Mouse (Mus musculus): ENCODE data around the gene Cox10. TPM values are rescaled to one million over a fixed set of nuclear protein-coding genes. Genes with fewer than 3 reads are reported as not detected.

Gene Cox10
- polyA plus RNA-seq, 1 experiment from 2014 or later: 31.2 TPM

GRCm38 (mm10) chr11:63968388-63969035 lies 110.8 kb downstream of the Cox10 start:
- H3K36me3 ChIP-seq (replicated peaks): peaks cover 23% of the 10 kb centered on the region
- H3K27me3 ChIP-seq (replicated peaks; ENCODE audit: low read depth, poor library complexity, severe bottlenecking): no peaks in the 10 kb centered on the region; the same call in 1 of the 2 replicates
- WGBS: 43% methylated on average over 3 of the region's 3 CpGs
- DNase-seq (ENCODE audit: low spot score): no peak
- peaks cover 41% of the 10 kb centered on the region for H3K4me1 ChIP-seq
- no peaks in the 10 kb centered on the region for H3K9me3 ChIP-seq
- H3K4me3 ChIP-seq: no peak overlapping the region
- H3K27ac ChIP-seq (replicated peaks): no peak overlapping the region; the same call in 1 of the 2 replicates

DNA sequence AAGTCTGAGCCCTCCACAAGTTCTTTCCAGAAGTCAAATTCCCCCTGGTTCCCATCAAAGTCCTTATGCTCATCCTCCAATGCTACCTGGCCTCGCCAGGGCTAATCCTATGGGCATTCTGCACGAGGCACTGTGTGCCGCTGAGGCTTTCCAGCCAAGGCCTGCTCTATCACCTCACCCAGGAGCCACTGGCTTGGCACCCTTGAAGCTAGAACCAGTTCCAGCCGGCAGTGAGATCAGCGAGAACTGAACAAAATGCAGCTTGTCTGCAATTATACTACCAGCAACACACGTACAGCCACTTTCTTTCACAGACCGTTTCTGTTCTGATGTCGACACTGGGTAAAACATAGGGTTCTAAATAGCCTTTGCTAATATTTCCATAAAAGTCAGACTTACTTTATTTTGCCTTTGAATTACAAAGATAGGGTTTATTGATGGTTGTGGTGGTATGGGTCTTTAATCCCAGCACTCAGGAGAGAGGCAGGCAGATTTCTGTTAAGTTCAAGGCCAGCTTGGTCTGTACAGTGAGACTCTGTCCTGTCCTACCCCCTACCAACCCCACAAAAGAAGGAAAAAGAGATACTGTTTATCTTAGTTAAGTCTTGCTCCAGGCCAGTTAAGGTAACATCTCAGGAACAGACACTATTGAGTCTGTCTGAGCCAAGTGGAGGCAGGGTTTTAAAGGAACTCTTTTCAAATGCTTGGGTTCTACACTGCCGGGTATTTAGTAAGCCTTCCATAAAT lies 111.5 kb downstream of the Cox10 start:
- Histone ChIP-seq H3K36me3 (replicated peaks) (peaks cover 25% of the 10 kb centered on the region), H3K27ac (replicated peaks) (no peak overlapping the region), H3K27me3 (replicated peaks; ENCODE audit: low read depth, poor library complexity, severe bottlenecking) (no peaks in the 10 kb centered on the region; the same call in 1 of the 2 replicates), H3K4me1 (peaks cover 41% of the 10 kb centered on the region), H3K9me3 (no peaks in the 10 kb centered on the region), H3K4me3 (no peak overlapping the region)
- no peak for DNase-seq (ENCODE audit: low spot score)
- WGBS: 82% methylated on average over 9 of the region's 9 CpGs

GRCm38 (mm10) chr11:63965437-63965836 lies 113.8 kb downstream of the Cox10 start:
- H3K4me1 ChIP-seq: peaks cover 41% of the 10 kb centered on the region
- H3K27ac ChIP-seq (replicated peaks): no peak overlapping the region
- H3K9me3 ChIP-seq: no peaks in the 10 kb centered on the region
- peaks cover 18% of the 10 kb centered on the region for H3K36me3 ChIP-seq (replicated peaks)
- no peak overlapping the region for H3K4me3 ChIP-seq
- H3K27me3 ChIP-seq (replicated peaks; ENCODE audit: low read depth, poor library complexity, severe bottlenecking): no peaks in the 10 kb centered on the region; the same call in 1 of the 2 replicates
- DNase-seq (ENCODE audit: low spot score): no peak
- 82% methylated on average over 5 of the region's 5 CpGs for WGBS

DNA sequence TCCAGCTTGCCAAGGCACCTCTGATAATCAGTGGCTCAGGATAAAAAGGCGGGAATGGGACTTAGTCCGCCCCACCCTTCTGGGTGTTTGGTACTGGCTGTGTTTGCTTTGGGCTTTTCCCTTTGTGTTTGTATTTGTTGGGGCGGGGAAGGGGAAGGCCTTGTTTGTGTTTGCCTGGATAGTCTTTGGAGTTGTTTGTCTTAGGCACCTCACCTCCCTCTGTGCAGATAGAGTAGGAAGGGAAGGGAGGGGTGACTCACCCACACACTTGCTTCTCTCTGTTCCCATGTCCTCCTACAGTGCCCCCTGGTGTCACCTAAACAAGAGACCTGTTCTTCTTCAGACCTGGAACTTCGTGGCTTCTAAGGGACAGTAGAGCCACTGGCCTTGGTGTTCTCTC lies 122.1 kb downstream of the Cox10 start:
- H3K4me3 ChIP-seq: no peak overlapping the region
- peaks cover 26% of the 10 kb centered on the region for H3K4me1 ChIP-seq
- H3K27me3 ChIP-seq (replicated peaks; ENCODE audit: low read depth, poor library complexity, severe bottlenecking): peaks cover 59% of the 10 kb centered on the region
- peak overlapping the region; percentile 48; the same call in 1 of the 2 replicates for H3K27ac ChIP-seq (replicated peaks)
- no peaks in the 10 kb centered on the region for H3K36me3 ChIP-seq (replicated peaks)
- DNase-seq (ENCODE audit: low spot score): no peak
- H3K9me3 ChIP-seq: no peaks in the 10 kb centered on the region
- WGBS: 31% methylated on average over 4 of the region's 4 CpGs

GRCm38 (mm10) chr11:63956748-63957147 lies 122.5 kb downstream of the Cox10 start:
- Histone ChIP-seq H3K36me3 (replicated peaks) (no peaks in the 10 kb centered on the region), H3K4me1 (peaks cover 30% of the 10 kb centered on the region), H3K9me3 (no peaks in the 10 kb centered on the region), H3K27ac (replicated peaks) (peak overlapping the region; percentile 48; the same call in 1 of the 2 replicates), H3K4me3 (no peak overlapping the region), H3K27me3 (replicated peaks; ENCODE audit: low read depth, poor library complexity, severe bottlenecking) (peaks cover 61% of the 10 kb centered on the region)
- DNase-seq (ENCODE audit: low spot score): no peak
- WGBS: 25% methylated on average over 7 of the region's 7 CpGs

- Histone ChIP-seq H3K36me3 (replicated peaks) (no peaks in the 10 kb centered on the region), H3K9me3 (no peaks in the 10 kb centered on the region), H3K4me3 (no peak overlapping the region), H3K4me1 (peaks cover 37% of the 10 kb centered on the region), H3K27me3 (replicated peaks; ENCODE audit: low read depth, poor library complexity, severe bottlenecking) (peaks cover 87% of the 10 kb centered on the region), H3K27ac (replicated peaks) (no peak overlapping the region)
- WGBS: 88% methylated on average over 2 of the region's 2 CpGs
- no peak for DNase-seq (ENCODE audit: low spot score)
Observed at GRCm38 (mm10) chr11:63953887-63954286, 125.4 kb downstream of the Cox10 start.

- peaks cover 37% of the 10 kb centered on the region for H3K4me1 ChIP-seq
- no peak overlapping the region for H3K27ac ChIP-seq (replicated peaks)
Observed at GRCm38 (mm10) chr11:63952743-63953191, 126.5 kb downstream of the Cox10 start.

DNA sequence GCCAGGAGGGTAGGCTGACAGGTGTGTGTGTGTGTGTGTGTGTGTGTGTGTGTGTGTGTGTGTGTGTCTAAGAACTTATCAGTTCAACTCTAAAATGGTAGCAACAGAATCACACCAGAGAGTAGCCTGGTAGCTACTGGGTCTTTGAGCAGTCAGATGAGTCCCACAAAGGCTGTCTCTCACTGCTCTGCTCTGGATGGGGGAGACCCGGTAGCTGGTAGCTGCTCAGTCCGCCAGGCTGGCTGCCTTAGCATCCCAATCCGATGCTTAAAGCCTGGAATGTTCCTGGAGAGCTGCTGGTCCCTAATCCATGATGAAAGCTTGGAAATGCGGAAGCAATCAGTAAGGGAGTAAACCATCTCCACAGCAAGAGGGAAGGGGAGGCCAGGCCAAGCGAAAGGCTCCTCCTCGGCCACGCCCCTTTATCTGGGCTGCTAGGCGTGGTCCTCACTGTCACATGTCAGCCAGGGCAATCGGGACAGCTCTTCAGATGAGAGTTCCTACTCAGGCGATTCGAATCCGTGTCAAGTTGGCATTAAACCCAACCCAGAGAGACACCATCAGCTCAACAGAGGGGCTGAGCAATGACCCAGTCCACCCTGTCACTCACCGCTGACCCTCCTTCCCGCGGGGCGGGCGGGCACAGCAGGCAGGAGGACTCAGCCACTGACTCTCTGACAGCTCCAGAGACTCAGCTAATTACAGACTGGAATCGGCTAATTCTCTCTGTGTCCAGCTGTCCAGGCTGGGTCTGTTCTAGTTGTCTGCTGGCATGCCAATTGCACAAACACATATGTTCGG lies 127.2 kb downstream of the Cox10 start:
- Histone ChIP-seq H3K4me3 (peak overlapping the region; percentile 50), H3K27me3 (replicated peaks; ENCODE audit: low read depth, poor library complexity, severe bottlenecking) (peaks cover 86% of the 10 kb centered on the region)

More at GRCm38 (mm10) chr11:63952743-63953191, 126.5 kb downstream of the Cox10 start:
- WGBS: 39% methylated on average over 4 of the region's 4 CpGs
- Histone ChIP-seq H3K9me3 (no peaks in the 10 kb centered on the region), H3K36me3 (replicated peaks) (no peaks in the 10 kb centered on the region), H3K27me3 (replicated peaks; ENCODE audit: low read depth, poor library complexity, severe bottlenecking) (peaks cover 89% of the 10 kb centered on the region), H3K4me3 (peak overlapping the region; percentile 50; the same call in 1 of the 2 replicates)
- DNase-seq (ENCODE audit: low spot score): no peak

DNA sequence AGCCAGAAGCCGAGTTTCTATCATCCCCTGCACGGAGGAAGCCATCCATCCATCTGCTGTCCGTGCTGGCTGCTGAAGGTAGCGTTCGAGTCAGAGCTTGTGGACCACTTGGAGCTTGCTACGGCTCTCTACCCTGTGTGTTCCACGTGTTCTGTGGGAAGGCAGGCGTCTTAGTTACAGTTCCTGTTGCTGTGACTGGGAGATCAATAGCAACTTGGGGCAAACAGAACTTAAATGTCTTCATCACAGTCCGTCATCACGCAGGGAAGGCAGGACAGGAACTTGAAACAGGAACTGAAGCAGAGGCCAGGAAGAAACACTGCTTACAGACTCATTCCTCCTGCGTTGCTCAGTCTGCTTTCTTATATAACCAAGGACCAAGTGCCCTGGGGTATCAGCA lies 130.9 kb downstream of the Cox10 start:
- no peak overlapping the region for H3K4me3 ChIP-seq
- H3K4me1 ChIP-seq: peaks cover 22% of the 10 kb centered on the region
- peaks cover 61% of the 10 kb centered on the region for H3K27me3 ChIP-seq (replicated peaks; ENCODE audit: low read depth, poor library complexity, severe bottlenecking)
- 88% methylated on average over 11 of the region's 11 CpGs for WGBS
- H3K9me3 ChIP-seq: no peaks in the 10 kb centered on the region
- H3K36me3 ChIP-seq (replicated peaks): no peaks in the 10 kb centered on the region
- H3K27ac ChIP-seq (replicated peaks): no peak overlapping the region
- no peak for DNase-seq (ENCODE audit: low spot score)

More for the DNA sequence above, 127.2 kb downstream of the Cox10 start:
- H3K36me3 ChIP-seq (replicated peaks): no peaks in the 10 kb centered on the region
- H3K27ac ChIP-seq (replicated peaks): peak overlapping the region; percentile 32
- 5% methylated on average over 19 of the region's 19 CpGs for WGBS
- DNase-seq (ENCODE audit: low spot score): peak; percentile 72
- no peaks in the 10 kb centered on the region for H3K9me3 ChIP-seq
- H3K4me1 ChIP-seq: peaks cover 32% of the 10 kb centered on the region

DNA sequence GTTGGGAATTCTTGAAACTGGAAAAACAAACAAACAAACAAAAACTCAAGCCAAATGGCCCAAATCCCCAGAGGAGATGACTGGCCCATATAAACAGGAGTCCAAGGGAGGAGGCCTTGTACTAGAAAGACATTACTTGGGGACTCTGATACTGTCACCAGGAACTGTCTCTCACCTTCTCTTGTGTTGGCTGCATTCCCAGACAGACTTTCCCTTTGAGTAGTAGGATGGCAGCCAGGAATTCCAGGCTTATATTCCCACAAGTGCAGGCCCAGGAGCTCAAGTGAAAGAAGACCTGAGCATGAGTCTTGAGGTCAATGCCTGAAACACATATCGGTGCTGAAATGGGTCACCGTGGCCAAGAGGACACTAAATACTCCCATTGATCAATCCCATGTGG lies 132.2 kb downstream of the Cox10 start:
- DNase-seq (ENCODE audit: low spot score): no peak
- H3K9me3 ChIP-seq: no peaks in the 10 kb centered on the region
- H3K4me3 ChIP-seq: no peak overlapping the region
- peaks cover 9% of the 10 kb centered on the region for H3K4me1 ChIP-seq
- no peaks in the 10 kb centered on the region for H3K36me3 ChIP-seq (replicated peaks)
- no peak overlapping the region for H3K27ac ChIP-seq (replicated peaks)
- WGBS: 83% methylated on average over 2 of the region's 2 CpGs
- H3K27me3 ChIP-seq (replicated peaks; ENCODE audit: low read depth, poor library complexity, severe bottlenecking): peaks cover 52% of the 10 kb centered on the region

GRCm38 (mm10) chr11:63943947-63944346 lies 135.3 kb downstream of the Cox10 start:
- peaks cover 44% of the 10 kb centered on the region for H3K27me3 ChIP-seq (replicated peaks; ENCODE audit: low read depth, poor library complexity, severe bottlenecking)
- no peak overlapping the region for H3K27ac ChIP-seq (replicated peaks)
- H3K4me3 ChIP-seq: no peak overlapping the region
- no peak for DNase-seq (ENCODE audit: low spot score)
- H3K4me1 ChIP-seq: no peaks in the 10 kb centered on the region
- no peaks in the 10 kb centered on the region for H3K36me3 ChIP-seq (replicated peaks)
- WGBS: 90% methylated on average over 3 of the region's 3 CpGs
- no peaks in the 10 kb centered on the region for H3K9me3 ChIP-seq

- H3K27me3 ChIP-seq (replicated peaks; ENCODE audit: low read depth, poor library complexity, severe bottlenecking): peaks cover 44% of the 10 kb centered on the region
- H3K27ac ChIP-seq (replicated peaks): no peak overlapping the region
- no peak overlapping the region for H3K4me3 ChIP-seq
- H3K4me1 ChIP-seq: no peaks in the 10 kb centered on the region
- H3K36me3 ChIP-seq (replicated peaks): no peaks in the 10 kb centered on the region
- no peaks in the 10 kb centered on the region for H3K9me3 ChIP-seq
- DNase-seq (ENCODE audit: low spot score): no peak
- 92% methylated on average over 13 of the region's 13 CpGs for WGBS
Observed at GRCm38 (mm10) chr11:63943268-63943890, 135.9 kb downstream of the Cox10 start.
